Mouse (Mus musculus): ENCODE data around the gene Dag1. TPM values are rescaled to one million over a fixed set of nuclear protein-coding genes. Genes with fewer than 3 reads are reported as not detected.
"Not testable (repeated sequence)": the region's sequence is repeated elsewhere in the genome, so short reads cannot be mapped to it uniquely, and the experiment has no call there.

Dag1 gene
- 100 to 1,000 TPM; 290 to 300 TPM for total RNA-seq (2021)
- long read RNA-seq, experiment 1, full-length matches to known transcripts, result 3 of 39 reads
- long read RNA-seq, experiment 1, partial matches to known transcripts, result 2 of 39 reads
- long read RNA-seq, experiment 1, other reads (novel, unspliced or antisense), result 34 of 39 reads
- long read RNA-seq, experiment 2, partial matches to known transcripts, result 0 of 29 reads
- long read RNA-seq, experiment 2, other reads (novel, unspliced or antisense), result 29 of 29 reads

GRCm38 (mm10) chr9:108263690-108264190, at the start of gene Dag1:
TSS of gene Dag1 (minus strand) at chr9:108263958.
- peak; percentile 99 to 100 for DNase-seq

- DNase-seq, result no peak
These were observed 44.4 kb upstream of the Dag1 start for GRCm38 (mm10) chr9:108308141-108308540.

- DNase-seq, result no peak
These were observed 43.5 kb upstream of the Dag1 start for GRCm38 (mm10) chr9:108307021-108307807.

GRCm38 (mm10) chr9:108306571-108306980, 42.8 kb upstream of the Dag1 start:
- peak; percentile 82 to 91 for DNase-seq

- DNase-seq, result peak; percentile 98 to 100
These were observed 42.1 kb upstream of the Dag1 start, which contains the start of the genes Rhoa and Tcta for GRCm38 (mm10) chr9:108305629-108306520. TSS of gene Rhoa (plus strand) at chr9:108306129. TSS of gene Tcta (minus strand) at chr9:108306160.

GRCm38 (mm10) chr9:108305170-108305569, 41.4 kb upstream of the Dag1 start:
- DNase-seq, result peak; percentile 17 to 51

- peak in 1 of 2 experiments; percentile 55 for DNase-seq
These were observed 41.0 kb upstream of the Dag1 start for GRCm38 (mm10) chr9:108304716-108305115.

GRCm38 (mm10) chr9:108301853-108302252, 38.1 kb upstream of the Dag1 start:
- no peak for DNase-seq

- DNase-seq, result no peak
These were observed 32.9 kb upstream of the Dag1 start, which contains the start of gene Amt for GRCm38 (mm10) chr9:108296453-108297355. TSS of gene Amt (plus strand) at chr9:108296853.

GRCm38 (mm10) chr9:108290773-108291172, 27.0 kb upstream of the Dag1 start:
- DNase-seq, result no peak

GRCm38 (mm10) chr9:108290016-108290750, 26.4 kb upstream of the Dag1 start, which contains the start of gene Nicn1:
TSS of gene Nicn1 (plus strand) at chr9:108290429.
- peak; percentile 95 to 97 for DNase-seq

- DNase-seq, result no peak
These were observed 25.6 kb upstream of the Dag1 start for GRCm38 (mm10) chr9:108289347-108289746.

- DNase-seq, result not testable (repeated sequence)
These were observed 23.9 kb upstream of the Dag1 start for GRCm38 (mm10) chr9:108287526-108288238.

GRCm38 (mm10) chr9:108284410-108284809, 20.7 kb upstream of the Dag1 start:
- peak; percentile 77 to 93 for DNase-seq

GRCm38 (mm10) chr9:108280071-108280828, 16.5 kb upstream of the Dag1 start:
- peak; percentile 93 to 96 for DNase-seq

- peak; percentile 49 to 68 for DNase-seq
These were observed 15.1 kb upstream of the Dag1 start for GRCm38 (mm10) chr9:108278697-108279450.

GRCm38 (mm10) chr9:108275331-108275659, 11.5 kb upstream of the Dag1 start:
- no peak for DNase-seq
